Mouse (Mus musculus) large intestine, adult 2 months (tissue): ENCODE measurements around the gene Psen2. TPM values are rescaled to one million over a fixed set of nuclear protein-coding genes. Genes with fewer than 3 reads are reported as not detected.

ENCODE experiments used
- DNase-seq: peaks from one replicate; pipeline ENCODE4 v3.0.0-alpha.2; 2012; ENCODE audit warnings: low read depth, low spot score
- WGBS: fragments of 180-500 bp; shearing (Covaris S2); methylation state at CpG from one replicate; pipeline ENCODE4 v1.1.7; 2018; 5-methylcytosine and 5-hydroxymethylcytosine counted together
- polyA plus RNA-seq: library from polyadenylated mRNA; depleted of rRNA; stranded (reverse); fragments of >200 nt; gene quantifications from 2 replicates; pipeline ENCODE4 v1.2.3, GENCODE M21; 2012; rRNA removed

The Psen2 gene
- polyA plus RNA-seq, 1 experiment = 32.6 TPM

GRCm38 (mm10) chr1:180183525-180184159 lies 79.6 kb downstream of the Psen2 start:
- no peak for DNase-seq
- WGBS = 42% methylated on average over 6 of the region's 6 CpGs

GRCm38 (mm10) chr1:180182731-180183130 lies 80.5 kb downstream of the Psen2 start:
- 31% methylated on average over 3 of the region's 3 CpGs for WGBS
- DNase-seq = no peak

GRCm38 (mm10) chr1:180181966-180182319 lies 81.3 kb downstream of the Psen2 start:
- 88% methylated on average over 9 of the region's 9 CpGs for WGBS

GRCm38 (mm10) chr1:180181304-180181965 lies 81.8 kb downstream of the Psen2 start:
- DNase-seq = no peak
- WGBS = 67% methylated on average over 7 of the region's 7 CpGs

More at GRCm38 (mm10) chr1:180181966-180182319, 81.3 kb downstream of the Psen2 start:
- DNase-seq = no peak

- WGBS = 86% methylated on average over 2 of the region's 2 CpGs
- DNase-seq = no peak
Observed at GRCm38 (mm10) chr1:180179840-180180239, 83.4 kb downstream of the Psen2 start.

GRCm38 (mm10) chr1:180179100-180179499 lies 84.1 kb downstream of the Psen2 start:
- DNase-seq = no peak
- WGBS = 94% methylated on average over 4 of the region's 4 CpGs

- no peak for DNase-seq
- 47% methylated on average over 9 of the region's 9 CpGs for WGBS
Observed at GRCm38 (mm10) chr1:180178340-180178739, 84.9 kb downstream of the Psen2 start.

Other genes with a start within 250 kb of the Psen2 start
- gene Coq8a, start 63.8 kb downstream of the Psen2 start, polyA plus RNA-seq = 19.4 and 29.9 TPM in 2 replicates
- 6.3 and 6.6 TPM in 2 replicates for gene Itpkb, start 67.0 kb upstream of the Psen2 start, polyA plus RNA-seq
- 6.3 and 7.5 TPM in 2 replicates for gene Stum, start 220.1 kb upstream of the Psen2 start, polyA plus RNA-seq